Mouse (Mus musculus) lung, postnatal 0 days (tissue): ENCODE results near the gene Zfp654.

ENCODE experiments used
- CTCF ChIP-seq: IDR thresholded peaks from 2 replicates; pipeline ENCODE4 v1.5.1; 2016; ENCODE audit warnings: antibody characterized with exemption, mild to moderate bottlenecking
- EP300 ChIP-seq: IDR thresholded peaks from 2 replicates; pipeline ENCODE4 v1.6.1; 2016; ENCODE audit warnings: antibody characterized with exemption, mild to moderate bottlenecking, control low read depth

DNA sequence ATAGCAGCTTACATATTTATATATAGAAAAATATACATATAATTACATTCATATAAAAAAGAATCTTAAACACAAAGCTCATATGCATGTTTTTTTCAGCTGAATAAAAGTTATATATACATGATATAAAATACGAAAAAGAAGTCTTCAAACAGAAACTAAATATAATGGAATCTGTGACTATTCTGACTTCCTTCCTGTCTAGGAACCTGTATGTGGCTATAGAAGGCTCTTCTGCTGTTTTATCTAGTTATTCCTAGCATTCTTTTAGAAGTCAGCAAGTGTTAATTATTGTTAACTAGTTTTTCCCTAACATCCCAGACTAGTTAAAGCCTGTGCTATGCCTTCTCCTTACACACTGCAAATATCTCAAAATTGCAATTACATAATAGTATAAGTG lies 27.6 kb downstream of the Zfp654 start:
- TF ChIP-seq CTCF (no peak), EP300 (no peak)
